10 mouse cellular contexts compared by ENCODE assay signal in genomic region chr5:149261866-149262265, GRCm38 (mm10). TPM values are rescaled to one million over a fixed set of nuclear protein-coding genes. Genes with fewer than 3 reads are reported as not detected.
DNase-seq lines count a peak whose midpoint lies in the region; TF ChIP-seq lines count a peak whose summit lies in the region.
"Had no signal": no experiment of that assay in that cellular context is flagged by ENCODE, and none has a peak within 500 bp of the region (broad histone marks: within the 10 kb centered on the region; RNA-seq: fewer than 3 reads in every experiment).

No protein-coding gene starts in this region.

- no peak for DNase-seq in layer of hippocampus, adult 2 months (ENCODE audit: low spot score in 2 of 2)
- DNase-seq in layer of hippocampus, adult 9-11 months: no peak
- peak; percentile 67 for DNase-seq in adrenal gland, postnatal 14 days
- peak; percentile 66 for DNase-seq in naive thymus-derived CD4-positive, alpha-beta T cell, adult 2 months (ENCODE audit: low read depth)
- DNase-seq in left cerebral cortex, postnatal 14 days (ENCODE audit: low spot score in 2 of 2): no peak
- DNase-seq in urinary bladder, postnatal 4 days (ENCODE audit: low spot score in 2 of 2): no peak
- no peak for DNase-seq in left cerebral cortex, postnatal 36 days (ENCODE audit: low spot score in 2 of 2)
- DNase-seq: heart, adult 18-20 months had no signal

- peak; percentile 60 for TF ChIP-seq CTCF in layer of hippocampus, adult 2 months (conservative IDR thresholded peaks at IDR 0.05)
- TF ChIP-seq CTCF in E14TG2a.4 (conservative IDR thresholded peaks at IDR 0.05; ENCODE audit: low read length): peak; percentile 99

- H3K27me3 ChIP-seq in E14TG2a.4 (ENCODE audit: insufficient read depth, low read length): peaks cover 21% of the 10 kb centered on the region
- H3K27me3 ChIP-seq: limb, embryonic 13.5 days had no signal

- no peaks in the 10 kb centered on the region for H3K36me3 ChIP-seq in E14TG2a.4 (ENCODE audit: insufficient read depth, low read length)
- H3K36me3 ChIP-seq: limb, embryonic 13.5 days had no signal

- H3K4me1 ChIP-seq in E14TG2a.4 (replicated peaks; ENCODE audit: low read depth, low read length): peaks cover 38% of the 10 kb centered on the region

- no peak overlapping the region for H3K27ac ChIP-seq in layer of hippocampus, adult 2 months
- H3K27ac ChIP-seq: limb, embryonic 13.5 days had no signal

- intact Hi-C loops in left cerebral cortex, postnatal 14 days (cut with DNase I): no loop called here
- intact Hi-C loops in left cerebral cortex, postnatal 36 days (cut with DNase I): no loop called here

- H3K9me3 ChIP-seq in E14TG2a.4 (ENCODE audit: low read length): no peaks in the 10 kb centered on the region
- H3K9me3 ChIP-seq: limb, embryonic 13.5 days had no signal

- H3K4me3 ChIP-seq in layer of hippocampus, adult 2 months: no peak overlapping the region
- H3K4me3 ChIP-seq in E14TG2a.4 (replicated peaks; ENCODE audit: low read length): no peak overlapping the region
- H3K4me3 ChIP-seq: limb, embryonic 13.5 days had no signal

RNA-seq across cellular contexts. Expression of gene Alox5ap, which starts 2.7 kb away (rescaled TPM):
- 10 to 100 TPM in 1 of 2 experiments, 1 to 10 TPM in 1; 7.8 to 11.1 TPM for total RNA-seq in layer of hippocampus, adult 2 months (2021)
- 7.8 and 17.6 TPM in 2 replicates for total RNA-seq in adrenal gland, postnatal 14 days (2021)
- 10 to 100 TPM in 1 of 2 experiments, 1 to 10 TPM in 1; 8.1 to 11.7 TPM for total RNA-seq in left cerebral cortex, postnatal 14 days (2021)
- 10 to 100 TPM; 12.5 to 14.2 TPM for total RNA-seq in left cerebral cortex, postnatal 36 days (2021)

Comparison
In these comparisons a context has a peak if more than half of its experiments do, and no peak if none do; other contexts are left out.
1. DNase-seq: peak in adrenal gland, postnatal 14 days (single experiment) and naive thymus-derived CD4-positive, alpha-beta T cell, adult 2 months (single experiment); none in layer of hippocampus, adult 2 months (0 of 2), layer of hippocampus, adult 9-11 months (single experiment), left cerebral cortex, postnatal 14 days (0 of 2), urinary bladder, postnatal 4 days (0 of 2) and left cerebral cortex, postnatal 36 days (0 of 2).